Mouse (Mus musculus): ENCODE data around the gene Mycbp2. TPM values are rescaled to one million over a fixed set of nuclear protein-coding genes. Genes with fewer than 3 reads are reported as not detected.

The Mycbp2 gene
- polyA plus RNA-seq, 1 experiment from 2014 or later = 12.9 TPM

Other genes with a start within 250 kb of the Mycbp2 start
- 19.0 and 19.4 TPM in 2 replicates for gene Fbxl3, start 247.2 kb downstream of the Mycbp2 start, polyA plus RNA-seq (2015; fragmentation: Nextera tagmentation; extraction: Ambion mirVana)
- 1.2 and 1.3 TPM in 2 replicates for gene Scel, start 166.5 kb upstream of the Mycbp2 start, polyA plus RNA-seq (2015; fragmentation: Nextera tagmentation; extraction: Ambion mirVana)